Mouse (Mus musculus) stomach, embryonic 16.5 days (tissue): ENCODE data around the gene Eral1. TPM values are rescaled to one million over a fixed set of nuclear protein-coding genes. Genes with fewer than 3 reads are reported as not detected.
A peak's percentile ranks its signal among the peaks of the same experiment; 100 is the strongest.

ENCODE experiments used
- ATAC-seq: fragments of 200-750 bp; cut with Nextera tagmentation; 2 replicates; pipeline ENCODE4 v1.8.0; 2017; ENCODE audit warnings: moderate number of reproducible peaks, moderate TSS enrichment; ENCODE audit not compliant: insufficient read depth, low FRiP score
- H3K27ac ChIP-seq: fragments of 300-500 bp; sonication (generic); 2 replicates; pipeline ENCODE4 v1.5.1; 2014; ENCODE audit warnings: low read length
- H3K27me3 ChIP-seq: fragments of 300-500 bp; sonication (generic); 2 replicates; pipeline ENCODE4 v1.6.1; 2014; ENCODE audit warnings: low read length, control low read depth, mixed read lengths; ENCODE audit not compliant: control insufficient read depth, insufficient read depth
- H3K36me3 ChIP-seq: fragments of 300-500 bp; sonication (generic); 2 replicates; pipeline ENCODE4 v1.6.1; 2014; ENCODE audit warnings: low read length; ENCODE audit not compliant: control insufficient read depth, insufficient read depth
- H3K4me1 ChIP-seq: fragments of 300-500 bp; sonication (generic); 2 replicates; pipeline ENCODE4 v1.6.1; 2014; ENCODE audit warnings: low read length, control low read depth, mixed read lengths; ENCODE audit not compliant: control insufficient read depth, insufficient read depth
- H3K4me2 ChIP-seq: fragments of 300-500 bp; sonication (generic); 2 replicates; pipeline ENCODE4 v1.6.1; 2014; ENCODE audit warnings: low read depth, low read length, mixed read lengths
- H3K4me3 ChIP-seq: fragments of 300-500 bp; sonication (generic); replicated peaks from 2 replicates; pipeline ENCODE4 v1.5.1; 2014; ENCODE audit warnings: mild to moderate bottlenecking, low read length
- H3K9ac ChIP-seq: fragments of 300-500 bp; sonication (generic); 2 replicates; pipeline ENCODE4 v1.6.1; 2014; ENCODE audit warnings: low read length
- H3K9me3 ChIP-seq: fragments of 300-500 bp; sonication (generic); replicated peaks from 2 replicates; pipeline ENCODE4 v1.6.1; 2016; ENCODE audit warnings: low read length, control low read depth; ENCODE audit not compliant: control insufficient read depth
- WGBS: fragments of 180-500 bp; shearing (Covaris S2); extraction: QIAGEN DNeasy Blood & Tissue Kit; methylation state at CpG from one replicate; pipeline ENCODE4 v1.1.7; 2014; 5-methylcytosine and 5-hydroxymethylcytosine counted together
- polyA plus RNA-seq: library from polyadenylated mRNA; unstranded; fragments of >200 nt; fragmentation: Nextera tagmentation; extraction: Ambion mirVana; gene quantifications from 2 replicates; pipeline ENCODE4 v1.2.1, GENCODE M21; 2015

The Eral1 gene
- polyA plus RNA-seq, 1 experiment from 2014 or later: 28.3 TPM

- no peak overlapping the region for H3K27ac ChIP-seq
- no peaks in the 10 kb centered on the region for H3K27me3 ChIP-seq
- peak overlapping the region; percentile 75 for H3K4me3 ChIP-seq
- no peaks in the 10 kb centered on the region for H3K36me3 ChIP-seq
- peak overlapping the region; percentile 84 for H3K9ac ChIP-seq
- no peaks in the 10 kb centered on the region for H3K9me3 ChIP-seq
- peaks cover 16% of the 10 kb centered on the region for H3K4me1 ChIP-seq
- peak overlapping the region; percentile 79 for H3K4me2 ChIP-seq
- WGBS: 19% methylated on average over 5 of the region's 5 CpGs
- ATAC-seq: no peak
Measured at GRCm38 (mm10) chr11:78095144-78095516, 14.9 kb upstream of the Eral1 start.

GRCm38 (mm10) chr11:78094504-78095143, 14.4 kb upstream of the Eral1 start, which contains the start of gene Fam222b:
Gene Fam222b (plus strand): TSS chr11:78094660.
- under 1% methylated on average over 38 of the region's 38 CpGs for whole genome bisulfite sequencing

GRCm38 (mm10) chr11:78094137-78094503, 13.9 kb upstream of the Eral1 start:
- Histone ChIP-seq H3K4me2 (peak overlapping the region; percentile 79), H3K4me3 (peak overlapping the region; percentile 75), H3K36me3 (no peaks in the 10 kb centered on the region), H3K4me1 (peaks cover 16% of the 10 kb centered on the region), H3K9me3 (no peaks in the 10 kb centered on the region), H3K9ac (peak overlapping the region; percentile 84), H3K27ac (0 out of 2 replicates have a peak overlapping the region, but pooled peaks have one; percentile 25), H3K27me3 (no peaks in the 10 kb centered on the region)
- no peak; the same call in 1 of the 2 replicates for ATAC-seq
- WGBS: 49% methylated on average over 11 of the region's 11 CpGs

More at GRCm38 (mm10) chr11:78094504-78095143, 14.4 kb upstream of the Eral1 start, which contains the start of gene Fam222b:
- ATAC-seq: peak; percentile 94
- peak within 1 kb of the TSS; percentile 46; the same call in 1 of the 2 replicates for H3K27ac ChIP-seq
- H3K4me3 ChIP-seq: peak within 1 kb of the TSS; percentile 75
- no peaks in the 10 kb centered on the region for H3K27me3 ChIP-seq
- H3K4me2 ChIP-seq: peak within 1 kb of the TSS; percentile 79
- no peaks in the 10 kb centered on the region for H3K9me3 ChIP-seq
- peaks cover 16% of the 10 kb centered on the region for H3K4me1 ChIP-seq
- H3K9ac ChIP-seq: peak within 1 kb of the TSS; percentile 84
- no peaks in the 10 kb centered on the region for H3K36me3 ChIP-seq

DNA sequence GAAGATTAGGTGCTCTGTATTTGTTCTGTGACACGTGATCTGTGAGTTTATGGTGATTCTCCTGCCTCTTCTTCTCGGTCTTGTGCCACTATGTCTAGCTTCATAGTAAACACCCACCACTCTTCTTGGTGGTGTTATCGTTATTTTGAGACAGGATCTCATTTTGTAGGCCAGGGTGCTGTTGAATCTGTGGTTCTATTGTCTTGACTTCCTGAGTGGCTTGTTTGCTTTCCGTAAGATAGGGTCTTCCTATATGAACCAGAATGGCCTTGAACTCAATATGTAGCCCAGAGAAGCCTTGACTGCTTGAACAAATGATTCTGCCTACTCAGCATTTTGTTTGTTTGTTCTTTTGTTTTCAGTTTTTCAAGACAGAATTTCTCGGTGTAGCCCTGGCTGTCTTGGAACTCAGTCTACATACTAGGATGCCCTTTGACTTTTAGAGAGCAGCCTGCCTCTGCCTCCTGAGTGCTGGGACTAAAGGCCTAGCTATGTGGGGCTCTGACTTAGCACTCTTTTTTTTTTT, 7.6 kb upstream of the Eral1 start:
- H3K27ac ChIP-seq: no peak overlapping the region
- H3K27me3 ChIP-seq: no peaks in the 10 kb centered on the region
- no peaks in the 10 kb centered on the region for H3K9me3 ChIP-seq
- H3K4me2 ChIP-seq: no peak overlapping the region
- no peak for ATAC-seq
- 79% methylated on average over 5 of the region's 5 CpGs for WGBS
- H3K4me1 ChIP-seq: no peaks in the 10 kb centered on the region
- H3K36me3 ChIP-seq: no peaks in the 10 kb centered on the region
- H3K9ac ChIP-seq: no peak overlapping the region
- H3K4me3 ChIP-seq: no peak overlapping the region

DNA sequence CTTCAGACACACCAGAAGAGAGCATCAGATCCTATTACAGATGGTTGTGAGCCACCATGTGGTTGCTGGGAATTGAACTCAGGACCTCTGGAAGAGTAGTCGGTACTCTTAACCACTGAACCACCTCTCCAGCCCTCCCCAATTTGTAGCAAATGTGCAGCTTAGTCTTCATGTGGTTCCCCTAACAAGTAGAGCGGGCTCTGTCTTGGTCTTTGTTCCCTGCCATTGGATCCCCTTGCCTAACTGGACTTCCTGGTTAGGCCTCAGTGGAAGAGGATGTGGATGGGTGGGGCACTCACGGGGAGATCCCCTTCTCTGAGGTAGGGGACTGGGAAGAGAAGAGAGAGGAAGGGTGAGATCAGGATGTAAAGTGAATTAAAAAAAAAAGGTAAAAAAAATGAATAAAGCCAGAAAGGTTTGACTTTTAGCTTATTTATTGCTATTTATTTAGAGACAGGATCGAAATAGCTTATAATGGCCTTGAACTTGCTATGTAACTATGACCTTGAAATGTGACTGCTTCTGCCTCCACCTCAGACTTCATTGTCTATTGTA, 6.8 kb upstream of the Eral1 start:
- Histone ChIP-seq H3K36me3 (no peaks in the 10 kb centered on the region), H3K4me1 (no peaks in the 10 kb centered on the region), H3K9me3 (no peaks in the 10 kb centered on the region), H3K9ac (no peak overlapping the region), H3K4me2 (no peak overlapping the region), H3K27ac (no peak overlapping the region), H3K27me3 (no peaks in the 10 kb centered on the region), H3K4me3 (no peak overlapping the region)
- no peak for ATAC-seq
- WGBS: 67% methylated on average over 4 of the region's 4 CpGs

- Histone ChIP-seq H3K27ac (no peak overlapping the region), H3K36me3 (no peaks in the 10 kb centered on the region), H3K4me1 (0 out of 2 replicates have a peak, but pooled peaks cover 8% of the 10 kb centered on the region), H3K27me3 (no peaks in the 10 kb centered on the region), H3K4me2 (no peak overlapping the region), H3K9me3 (no peaks in the 10 kb centered on the region), H3K9ac (no peak overlapping the region), H3K4me3 (no peak overlapping the region)
- no peak for ATAC-seq
- 29% methylated on average over 1 of the region's 1 CpGs for WGBS
Measured at GRCm38 (mm10) chr11:78083595-78083994, 3.4 kb upstream of the Eral1 start.

- Histone ChIP-seq H3K36me3 (peaks cover 17% of the 10 kb centered on the region; the same call in 1 of the 2 replicates), H3K4me2 (no peak overlapping the region)
Measured at GRCm38 (mm10) chr11:78074666-78075065, 5.5 kb downstream of the Eral1 start.

GRCm38 (mm10) chr11:78074277-78074652, 5.9 kb downstream of the Eral1 start:
- H3K4me2 ChIP-seq: no peak overlapping the region
- no peak overlapping the region for H3K4me3 ChIP-seq
- peaks cover 10% of the 10 kb centered on the region; the same call in 1 of the 2 replicates for H3K4me1 ChIP-seq
- H3K36me3 ChIP-seq: peaks cover 17% of the 10 kb centered on the region; the same call in 1 of the 2 replicates
- 85% methylated on average over 2 of the region's 2 CpGs for WGBS
- peak; percentile 30; the same call in 1 of the 2 replicates for ATAC-seq
- no peaks in the 10 kb centered on the region for H3K27me3 ChIP-seq
- no peak overlapping the region for H3K9ac ChIP-seq
- no peak overlapping the region for H3K27ac ChIP-seq
- H3K9me3 ChIP-seq: no peaks in the 10 kb centered on the region

More at GRCm38 (mm10) chr11:78074666-78075065, 5.5 kb downstream of the Eral1 start:
- Histone ChIP-seq H3K4me3 (no peak overlapping the region), H3K9me3 (no peaks in the 10 kb centered on the region), H3K4me1 (peaks cover 13% of the 10 kb centered on the region; the same call in 1 of the 2 replicates), H3K27ac (no peak overlapping the region), H3K27me3 (no peaks in the 10 kb centered on the region), H3K9ac (no peak overlapping the region)
- WGBS: 88% methylated on average over 4 of the region's 4 CpGs
- no peak for ATAC-seq
